ENCODE assay signal across 8 mouse cellular contexts in the genomic region with DNA sequence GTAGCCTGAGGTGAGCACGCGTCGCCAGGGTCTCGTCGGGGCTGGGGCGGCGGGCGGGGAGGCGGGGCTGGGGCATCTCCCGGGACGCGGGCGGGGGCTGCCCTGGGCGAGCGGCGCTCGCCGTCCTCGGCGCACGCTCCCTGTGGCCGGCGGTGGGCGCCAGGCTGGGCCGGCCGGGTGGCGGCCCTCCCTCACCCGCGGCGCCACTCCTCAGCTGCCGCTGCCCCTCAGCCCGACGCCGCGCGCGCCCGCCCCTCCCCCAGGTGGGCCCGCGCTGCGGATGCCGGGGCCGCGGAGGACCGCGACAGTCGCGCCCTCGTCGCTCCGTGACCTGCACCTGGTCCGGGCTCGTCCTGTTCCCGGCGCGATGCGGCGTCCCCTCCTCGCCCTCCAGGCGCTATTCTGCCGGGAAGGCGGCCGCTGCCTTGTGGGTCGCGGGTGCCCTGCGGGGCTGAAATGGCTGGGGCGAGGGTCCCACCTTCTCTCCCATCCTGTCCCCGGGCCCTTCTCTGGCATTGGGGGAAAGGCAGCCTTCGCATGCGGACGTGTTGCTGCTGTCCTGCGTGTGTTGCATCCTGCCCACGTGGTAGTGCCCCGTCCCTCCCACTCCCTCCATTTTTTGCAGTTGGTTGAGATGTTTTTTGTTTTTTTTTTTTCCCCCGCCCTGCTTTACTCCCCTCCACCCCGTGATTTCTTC. TPM values are rescaled to one million over a fixed set of nuclear protein-coding genes. Genes with fewer than 3 reads are reported as not detected.
DNase-seq lines count a peak whose midpoint lies in the region; ATAC-seq and TF ChIP-seq lines count a peak whose summit lies in the region.

No protein-coding gene starts in this region.

- WGBS in bone marrow, adult 2 months, result under 1% methylated on average over 66 of the region's 76 CpGs
- WGBS in forebrain, embryonic 10.5 days, result 0% methylated on average over 60 of the region's 76 CpGs
- under 1% methylated on average over 50 of the region's 76 CpGs for WGBS in heart, postnatal 0 days

- H3K36me3 ChIP-seq in G1E (replicated peaks), result peaks cover 2% of the 10 kb centered on the region
- H3K36me3 ChIP-seq in forebrain, embryonic 10.5 days (replicated peaks), result no peaks in the 10 kb centered on the region
- no peaks in the 10 kb centered on the region for H3K36me3 ChIP-seq in heart, postnatal 0 days (replicated peaks; ENCODE audit: control insufficient read depth, insufficient read depth, low read length)

- H3K9ac ChIP-seq in heart, postnatal 0 days (replicated peaks; ENCODE audit: low read depth, low read length), result peak overlapping the region; percentile 97

- H3K9me3 ChIP-seq in G1E (replicated peaks), result no peaks in the 10 kb centered on the region
- H3K9me3 ChIP-seq in forebrain, embryonic 10.5 days, result no peaks in the 10 kb centered on the region
- no peaks in the 10 kb centered on the region for H3K9me3 ChIP-seq in heart, postnatal 0 days (replicated peaks; ENCODE audit: control insufficient read depth, low read length)

- H3K4me3 ChIP-seq in G1E (ENCODE audit: low read depth, low read length), result peak overlapping the region; percentile 98
- H3K4me3 ChIP-seq in bone marrow, adult 2 months (replicated peaks; ENCODE audit: control insufficient read depth, low read depth, low read length), result peak overlapping the region; percentile 97
- H3K4me3 ChIP-seq in forebrain, embryonic 10.5 days, result peak overlapping the region; percentile 97
- H3K4me3 ChIP-seq in heart, postnatal 0 days (ENCODE audit: low read depth, low read length), result peak overlapping the region; percentile 95

- no peak for TF ChIP-seq EP300 in heart, postnatal 0 days (IDR thresholded peaks at IDR 0.05; ENCODE audit: low read depth)

- H3K27ac ChIP-seq in bone marrow, adult 2 months (ENCODE audit: control insufficient read depth, insufficient read depth, low read depth, low read length, poor library complexity), result peak overlapping the region; percentile 87
- peak overlapping the region; percentile 97 for H3K27ac ChIP-seq in forebrain, embryonic 10.5 days
- H3K27ac ChIP-seq in heart, postnatal 0 days (ENCODE audit: low read depth), result peak overlapping the region; percentile 97

- peak; percentile 68 for DNase-seq in G1E (ENCODE audit: low spot score)
- DNase-seq in forebrain, embryonic 10.5 days (ENCODE audit: extremely low spot score, low spot score), result peak; percentile 61
- DNase-seq in heart, postnatal 0 days (ENCODE audit: low spot score), result peak; percentile 47
- DNase-seq in kidney, postnatal 4 days, result peak; percentile 55 to 73
- peak; percentile 57 to 62 for DNase-seq in lung, postnatal 4 days
- DNase-seq in retina, postnatal 7 days (ENCODE audit: low read depth, low spot score), result peak; percentile 16
- DNase-seq in urinary bladder, postnatal 36 days (ENCODE audit: low spot score in 2 of 2), result peak; percentile 13 to 26

- no peaks in the 10 kb centered on the region for H3K27me3 ChIP-seq in G1E (ENCODE audit: insufficient read depth, low read length)
- H3K27me3 ChIP-seq in forebrain, embryonic 10.5 days (ENCODE audit: poor library complexity, severe bottlenecking), result no peaks in the 10 kb centered on the region
- H3K27me3 ChIP-seq in heart, postnatal 0 days (ENCODE audit: control insufficient read depth, insufficient read depth, low read length), result no peaks in the 10 kb centered on the region

- H3K4me1 ChIP-seq in G1E (ENCODE audit: insufficient read depth, low read depth, low read length), result peaks cover 17% of the 10 kb centered on the region
- peaks cover 4% of the 10 kb centered on the region for H3K4me1 ChIP-seq in bone marrow, adult 2 months (ENCODE audit: control insufficient read depth, insufficient read depth, low read length)
- peaks cover 28% of the 10 kb centered on the region for H3K4me1 ChIP-seq in forebrain, embryonic 10.5 days
- H3K4me1 ChIP-seq in heart, postnatal 0 days (ENCODE audit: control insufficient read depth, insufficient read depth), result peaks cover 24% of the 10 kb centered on the region; the same call in 1 of the 2 replicates

- TF ChIP-seq POLR2A in bone marrow, adult 2 months (IDR thresholded peaks at IDR 0.05; ENCODE audit: borderline replicate concordance, control insufficient read depth, low read depth, low read length), result no peak

- peak overlapping the region; percentile 96 for H3K4me2 ChIP-seq in heart, postnatal 0 days (ENCODE audit: low read depth, low read length)

- ATAC-seq in G1E (ENCODE audit: extremely low read depth, insufficient number of reproducible peaks, low FRiP score, poor library complexity, severe bottlenecking), result peak; percentile 36
- ATAC-seq in heart, postnatal 0 days (ENCODE audit: insufficient read depth, low read depth), result peak; percentile 67

- TF ChIP-seq CTCF in G1E (IDR thresholded peaks at IDR 0.05; ENCODE audit: low read depth, low read length), result no peak
- TF ChIP-seq CTCF in bone marrow, adult 2 months (IDR thresholded peaks at IDR 0.05; ENCODE audit: control insufficient read depth, insufficient read depth, low read length), result no peak
- TF ChIP-seq CTCF in heart, postnatal 0 days (IDR thresholded peaks at IDR 0.05; ENCODE audit: low read depth), result no peak

RNA-seq across cellular contexts. Expression of gene Frg2f1, which starts 0.7 kb away (rescaled TPM):
- total RNA-seq in G1E (2014; fragmentation: Nextera tagmentation) (1.6 and 4.2 TPM in 2 replicates), G1E (2017) (1.9 and 3.4 TPM in 2 replicates)
- polyA plus RNA-seq in G1E (2012), result 5.3 and 8.9 TPM in 2 replicates
- 0.84 and 5.5 TPM in 2 replicates for polyA plus RNA-seq in bone marrow, adult 2 months (2011; ENCODE audit: insufficient read depth, insufficient read length, low replicate concordance, missing spikeins)
- 2.1 and 2.5 TPM in 2 replicates for polyA plus RNA-seq in forebrain, embryonic 10.5 days (2016; fragmentation: Nextera tagmentation; extraction: Ambion mirVana)
- total RNA-seq in heart, postnatal 0 days (2014; rRNA removed; ENCODE audit: low replicate concordance), result 3.6 and 6.7 TPM in 2 replicates
- polyA plus RNA-seq in heart, postnatal 0 days (2015; fragmentation: Nextera tagmentation; extraction: Ambion mirVana), result 4.7 and 6.5 TPM in 2 replicates

RNA-seq across cellular contexts. Expression of gene Foxj3, which starts 3.2 kb away (rescaled TPM):
- total RNA-seq in G1E (2014; fragmentation: Nextera tagmentation), result 51.8 and 64.9 TPM in 2 replicates
- total RNA-seq in G1E (2017), result 22.7 and 27.0 TPM in 2 replicates
- polyA plus RNA-seq in G1E (2012), result 12.5 and 14.7 TPM in 2 replicates
- polyA plus RNA-seq in bone marrow, adult 2 months (2011; ENCODE audit: insufficient read depth, insufficient read length, low replicate concordance, missing spikeins), result 5.0 and 9.7 TPM in 2 replicates
- 21.3 and 23.4 TPM in 2 replicates for polyA plus RNA-seq in forebrain, embryonic 10.5 days (2016; fragmentation: Nextera tagmentation; extraction: Ambion mirVana)
- total RNA-seq in heart, postnatal 0 days (2014; rRNA removed; ENCODE audit: low replicate concordance), result 16.6 and 52.4 TPM in 2 replicates
- 9.8 and 10.7 TPM in 2 replicates for polyA plus RNA-seq in heart, postnatal 0 days (2015; fragmentation: Nextera tagmentation; extraction: Ambion mirVana)

RNA-seq across cellular contexts. Expression of gene Rimkla, which starts 47.6 kb away (rescaled TPM):
- total RNA-seq in G1E (2014; fragmentation: Nextera tagmentation), result not detected in 2 replicates
- 0.06 TPM in 1 of 2 replicates, not detected in the other for total RNA-seq in G1E (2017)
- polyA plus RNA-seq in G1E (2012), result not detected in 2 replicates
- polyA plus RNA-seq in bone marrow, adult 2 months (2011; ENCODE audit: insufficient read depth, insufficient read length, low replicate concordance, missing spikeins), result not detected in 2 replicates
- polyA plus RNA-seq in forebrain, embryonic 10.5 days (2016; fragmentation: Nextera tagmentation; extraction: Ambion mirVana), result 3.1 and 3.2 TPM in 2 replicates
- total RNA-seq in heart, postnatal 0 days (2014; rRNA removed; ENCODE audit: low replicate concordance), result 5.7 and 6.4 TPM in 2 replicates
- polyA plus RNA-seq in heart, postnatal 0 days (2015; fragmentation: Nextera tagmentation; extraction: Ambion mirVana), result 2.8 and 3.0 TPM in 2 replicates

Comparison
In these comparisons a context has a peak if more than half of its experiments do, and no peak if none do; other contexts are left out.
1. Peak in every context shown above with its lines: DNase-seq, ATAC-seq, H3K4me3 ChIP-seq and H3K27ac ChIP-seq.
2. DNase-seq: peak in every context shown above with its lines; median percentile 68 in G1E; 64 in kidney, postnatal 4 days; 61 in forebrain, embryonic 10.5 days; 60 in lung, postnatal 4 days; 47 in heart, postnatal 0 days; 20 in urinary bladder, postnatal 36 days; 16 in retina, postnatal 7 days.